Mouse (Mus musculus): ENCODE measurements around the gene Osbpl2. TPM values are rescaled to one million over a fixed set of nuclear protein-coding genes. Genes with fewer than 3 reads are reported as not detected.
A peak's percentile ranks its signal among the peaks of the same experiment; 100 is the strongest.

Osbpl2 gene
- 23.9 and 26.2 TPM in 2 replicates for polyA plus RNA-seq (2016; fragmentation: Nextera tagmentation; extraction: Ambion mirVana)

DNA sequence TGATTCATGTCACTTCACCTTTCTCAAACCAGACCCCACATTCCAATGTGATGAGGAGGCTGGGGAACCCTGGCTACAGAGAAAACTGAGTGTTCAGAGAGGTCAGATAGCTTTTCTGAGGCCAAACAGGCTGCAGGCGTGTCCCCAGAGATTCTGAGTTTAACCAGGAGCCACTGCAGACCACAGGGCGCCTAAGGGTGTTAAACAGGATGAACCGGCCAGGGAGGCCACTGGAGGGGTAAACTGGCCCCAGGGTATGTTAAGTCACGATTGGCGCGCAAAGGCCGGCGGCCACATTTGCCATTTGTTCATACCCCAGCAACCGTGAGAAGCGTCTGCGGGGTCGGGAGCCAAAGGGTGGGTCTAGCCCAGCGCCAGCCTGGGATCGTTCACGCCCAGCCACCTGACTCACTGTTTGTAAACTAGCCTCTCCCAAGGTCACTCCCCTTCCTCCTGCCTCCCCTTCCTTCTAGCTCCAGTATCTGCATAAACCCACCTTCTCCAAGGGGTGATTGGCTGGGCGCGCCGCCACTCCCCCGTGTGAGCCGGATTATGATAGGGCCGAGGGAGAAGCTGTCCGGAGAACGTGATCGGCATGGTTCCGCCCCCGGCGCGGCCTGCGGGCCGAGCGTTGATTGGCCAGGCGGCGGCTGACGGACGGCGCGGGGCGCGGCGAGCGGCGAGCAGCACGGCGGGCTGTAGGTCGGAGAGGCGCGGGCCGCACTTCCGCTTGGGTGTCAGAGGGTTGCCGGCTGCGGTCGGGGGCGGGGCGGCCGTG lies at the start of gene Osbpl2:
TSS of gene Osbpl2 (plus strand) at position 646 of the 778 bp plus-strand sequence.
- DNase-seq (ENCODE audit: extremely low spot score, low spot score) = peak; percentile 100
- Histone ChIP-seq H3K4me3 (peak within 1 kb of the TSS; percentile 83), H3K27ac (peak within 1 kb of the TSS; percentile 86), H3K27me3 (ENCODE audit: poor library complexity, severe bottlenecking) (no peaks in the 10 kb centered on the region), H3K9me3 (no peaks in the 10 kb centered on the region), H3K36me3 (replicated peaks) (peaks cover 7% of the 10 kb centered on the region), H3K4me1 (peaks cover 60% of the 10 kb centered on the region)
- WGBS = under 1% methylated on average over 55 of the region's 55 CpGs

DNA sequence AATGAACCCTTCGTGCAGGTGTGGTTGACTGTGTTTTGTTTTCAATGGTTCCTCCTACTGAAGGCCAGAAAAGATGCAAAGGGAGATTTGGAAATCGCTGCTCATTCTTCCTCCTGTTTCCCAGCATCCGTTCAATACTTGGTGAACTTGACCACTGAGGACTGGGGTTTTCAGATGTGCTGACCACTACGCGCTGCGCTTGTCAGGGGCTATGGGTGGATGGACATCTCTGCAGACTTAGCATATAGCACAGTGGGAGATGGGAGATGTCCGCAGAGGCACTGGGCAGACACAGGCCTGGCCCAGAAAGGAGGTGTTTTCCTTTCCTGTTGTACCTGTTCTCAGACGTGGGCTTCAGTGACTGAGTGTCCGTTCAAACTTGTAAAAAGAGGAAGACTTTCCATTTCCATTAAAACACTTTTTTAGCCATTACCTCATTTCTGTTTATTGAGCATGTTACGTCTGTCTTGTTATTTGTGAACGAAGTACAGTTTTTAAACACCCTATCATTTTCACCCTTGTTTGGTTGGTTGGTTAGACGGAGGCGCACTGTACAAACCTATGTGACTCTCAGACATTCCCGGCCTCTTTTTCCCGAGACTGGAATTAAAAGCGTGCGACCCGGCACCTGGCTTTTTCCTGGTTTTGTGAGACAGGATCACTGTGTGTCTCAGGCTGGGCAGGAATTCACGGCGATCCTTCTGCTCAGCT lies 49.2 kb upstream of the Osbpl2 start:
- Histone ChIP-seq H3K36me3 (replicated peaks) (peaks cover 45% of the 10 kb centered on the region), H3K4me1 (peaks cover 22% of the 10 kb centered on the region)
- 37% methylated on average over 20 of the region's 20 CpGs for WGBS

DNA sequence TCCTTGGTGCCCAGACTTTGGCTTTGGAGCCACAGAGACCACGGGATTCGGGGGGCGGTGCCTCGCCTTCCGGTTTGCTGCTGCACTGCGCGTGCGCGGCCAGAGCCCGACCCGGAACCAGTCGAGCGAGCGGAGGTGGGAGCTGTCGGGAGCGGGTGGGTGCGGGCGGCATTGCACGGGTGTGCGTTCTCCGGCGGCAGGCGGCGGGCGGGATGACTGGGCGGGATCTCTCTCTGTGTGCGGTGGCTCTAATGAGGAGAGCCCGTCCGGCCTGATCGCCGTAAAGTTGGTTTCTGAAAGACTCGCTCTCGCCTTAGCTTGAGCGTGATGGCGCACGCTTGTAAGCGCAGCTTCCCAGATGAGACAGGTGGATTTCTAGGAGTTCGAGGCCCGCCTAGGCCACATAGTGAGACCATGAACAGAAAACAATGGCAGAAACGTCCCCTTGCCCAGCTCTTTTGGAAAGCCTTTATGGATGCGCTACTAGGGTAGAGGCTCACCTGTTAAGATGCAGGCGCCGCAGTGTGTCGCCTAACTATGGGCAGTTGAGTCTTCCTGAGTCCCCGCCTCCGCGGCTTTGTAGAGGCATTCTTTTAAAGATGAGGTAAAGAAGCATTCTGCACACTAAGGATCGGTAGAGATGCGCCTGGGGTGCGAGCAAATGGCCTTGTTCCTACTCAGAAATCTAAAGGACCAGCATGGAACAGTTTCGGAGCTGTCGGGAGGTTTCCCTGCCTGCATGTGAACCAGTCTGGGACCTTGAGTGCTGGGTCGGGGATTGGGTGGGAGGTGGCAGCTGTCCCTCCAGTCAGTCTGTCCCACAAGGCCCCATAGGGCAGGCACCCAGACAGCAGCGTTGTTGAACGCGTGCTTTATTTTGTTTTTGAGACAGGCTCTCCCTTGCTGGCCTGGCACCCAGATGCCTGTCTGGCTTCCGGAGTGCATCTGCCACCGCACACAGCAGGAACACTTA lies 48.3 kb upstream of the Osbpl2 start, which contains the start of gene Mtg2:
TSS of gene Mtg2 (plus strand) at position 108 of the 973 bp plus-strand sequence.
- Histone ChIP-seq H3K36me3 (replicated peaks) (peaks cover 37% of the 10 kb centered on the region), H3K4me3 (peak within 1 kb of the TSS; percentile 81), H3K27ac (peak within 1 kb of the TSS; percentile 90), H3K4me1 (peaks cover 22% of the 10 kb centered on the region), H3K9me3 (no peaks in the 10 kb centered on the region), H3K27me3 (ENCODE audit: poor library complexity, severe bottlenecking) (no peaks in the 10 kb centered on the region)
- DNase-seq (ENCODE audit: extremely low spot score, low spot score) = peak; percentile 95
- WGBS = 5% methylated on average over 58 of the region's 58 CpGs

More for the DNA sequence above, 49.2 kb upstream of the Osbpl2 start:
- Histone ChIP-seq H3K9me3 (peaks cover 8% of the 10 kb centered on the region), H3K27me3 (ENCODE audit: poor library complexity, severe bottlenecking) (no peaks in the 10 kb centered on the region), H3K4me3 (peak overlapping the region; percentile 81), H3K27ac (peak overlapping the region; percentile 90)
- DNase-seq (ENCODE audit: extremely low spot score, low spot score) = no peak

DNA sequence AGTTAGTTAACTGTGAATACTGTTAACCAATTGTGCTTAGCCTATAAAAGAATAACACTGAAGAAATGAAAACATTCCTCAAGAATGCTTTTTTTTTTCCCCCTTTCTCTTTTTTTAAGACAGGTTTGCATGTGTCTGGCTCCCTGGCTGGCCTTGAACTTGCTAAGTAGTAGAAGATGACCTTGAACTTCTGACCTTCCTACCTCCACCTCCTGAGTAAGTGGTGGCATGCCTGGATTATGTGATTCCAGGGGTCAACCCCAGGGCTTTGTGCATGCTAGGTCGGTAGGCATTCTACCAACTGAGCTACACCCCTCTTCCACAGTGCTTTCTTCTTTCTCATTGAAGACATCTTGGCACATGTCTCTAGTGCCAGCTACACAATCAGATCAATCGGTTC lies 47.4 kb upstream of the Osbpl2 start:
- no peak for DNase-seq (ENCODE audit: extremely low spot score, low spot score)
- peaks cover 22% of the 10 kb centered on the region for H3K4me1 ChIP-seq
- WGBS = 89% methylated on average over 2 of the region's 2 CpGs
- no peaks in the 10 kb centered on the region for H3K9me3 ChIP-seq
- H3K27me3 ChIP-seq (ENCODE audit: poor library complexity, severe bottlenecking) = no peaks in the 10 kb centered on the region
- no peak overlapping the region for H3K4me3 ChIP-seq
- H3K36me3 ChIP-seq (replicated peaks) = peaks cover 34% of the 10 kb centered on the region
- H3K27ac ChIP-seq = no peak overlapping the region

DNA sequence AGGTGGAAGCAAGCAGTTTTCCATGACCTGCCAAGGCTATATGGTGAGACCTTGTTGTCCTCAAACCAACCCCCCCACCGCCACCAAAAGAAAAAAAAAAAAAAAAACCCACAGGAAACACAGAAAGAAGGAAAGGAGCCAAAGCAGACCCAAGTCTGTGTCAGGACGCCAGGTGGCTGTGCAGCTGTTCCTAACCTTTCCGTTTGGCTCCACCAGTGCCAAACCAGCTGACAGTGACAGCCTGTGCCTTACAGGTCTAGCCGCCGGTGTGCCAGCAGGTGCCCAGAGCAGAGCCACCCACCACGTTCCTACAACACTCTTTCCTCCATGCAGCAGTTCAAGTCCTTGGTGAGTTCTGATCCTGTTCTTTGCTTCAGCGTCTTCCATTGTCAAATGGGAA lies 46.2 kb upstream of the Osbpl2 start:
- no peak overlapping the region for H3K27ac ChIP-seq
- H3K27me3 ChIP-seq (ENCODE audit: poor library complexity, severe bottlenecking) = no peaks in the 10 kb centered on the region
- WGBS = 88% methylated on average over 7 of the region's 7 CpGs
- H3K36me3 ChIP-seq (replicated peaks) = peaks cover 35% of the 10 kb centered on the region
- no peaks in the 10 kb centered on the region for H3K9me3 ChIP-seq
- no peak overlapping the region for H3K4me3 ChIP-seq
- DNase-seq (ENCODE audit: extremely low spot score, low spot score) = no peak
- peaks cover 22% of the 10 kb centered on the region for H3K4me1 ChIP-seq

DNA sequence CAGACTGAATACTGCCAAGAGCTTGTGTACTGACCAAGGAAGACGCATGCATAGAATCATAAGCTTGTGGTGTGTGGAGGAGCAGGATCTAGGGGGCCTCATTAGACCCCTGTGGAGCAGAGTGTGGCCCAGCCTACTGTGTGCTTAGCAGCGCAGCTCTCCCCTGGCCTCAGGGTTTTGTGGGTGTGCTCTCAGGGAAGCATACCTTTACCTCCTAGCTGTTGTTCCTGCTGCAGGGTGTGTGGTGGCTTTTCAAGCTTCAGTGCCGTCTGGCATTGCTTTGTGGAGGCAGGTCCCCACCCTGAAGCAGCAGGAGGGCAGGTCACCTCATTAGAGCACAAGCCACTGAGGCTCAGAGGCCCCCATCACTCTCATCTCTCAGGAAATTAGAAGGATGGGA lies 41.5 kb upstream of the Osbpl2 start:
- H3K9me3 ChIP-seq = no peaks in the 10 kb centered on the region
- H3K27ac ChIP-seq = no peak overlapping the region
- H3K4me1 ChIP-seq = no peaks in the 10 kb centered on the region
- no peak overlapping the region for H3K4me3 ChIP-seq
- H3K36me3 ChIP-seq (replicated peaks) = peaks cover 50% of the 10 kb centered on the region
- no peaks in the 10 kb centered on the region for H3K27me3 ChIP-seq (ENCODE audit: poor library complexity, severe bottlenecking)
- no peak for DNase-seq (ENCODE audit: extremely low spot score, low spot score)
- WGBS = 68% methylated on average over 3 of the region's 3 CpGs

DNA sequence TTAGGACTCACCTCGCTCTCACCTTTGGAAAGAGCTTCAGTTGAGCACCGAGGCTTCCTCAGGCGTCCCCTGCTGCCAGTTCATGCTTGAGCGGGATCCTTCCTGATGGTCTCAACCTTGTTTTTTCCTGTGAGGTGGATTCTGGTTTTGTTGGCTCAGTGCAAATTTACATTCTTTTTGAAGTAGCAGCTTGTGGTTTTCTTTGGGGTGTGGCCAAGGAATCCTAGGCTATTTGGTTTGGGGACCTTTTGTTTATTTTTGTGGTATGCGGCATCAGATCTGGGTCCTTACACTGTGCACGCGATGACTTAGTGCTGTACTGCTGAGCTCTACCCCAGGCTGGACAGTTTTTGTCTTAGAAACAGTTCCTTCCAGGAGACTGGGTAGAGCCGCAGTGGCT lies 38.4 kb upstream of the Osbpl2 start:
- peaks cover 68% of the 10 kb centered on the region for H3K36me3 ChIP-seq (replicated peaks)
- no peaks in the 10 kb centered on the region for H3K9me3 ChIP-seq
- H3K4me3 ChIP-seq = no peak overlapping the region
- no peak for DNase-seq (ENCODE audit: extremely low spot score, low spot score)
- no peaks in the 10 kb centered on the region for H3K27me3 ChIP-seq (ENCODE audit: poor library complexity, severe bottlenecking)
- H3K27ac ChIP-seq = no peak overlapping the region
- peaks cover 11% of the 10 kb centered on the region for H3K4me1 ChIP-seq
- WGBS = 95% methylated on average over 8 of the region's 8 CpGs

DNA sequence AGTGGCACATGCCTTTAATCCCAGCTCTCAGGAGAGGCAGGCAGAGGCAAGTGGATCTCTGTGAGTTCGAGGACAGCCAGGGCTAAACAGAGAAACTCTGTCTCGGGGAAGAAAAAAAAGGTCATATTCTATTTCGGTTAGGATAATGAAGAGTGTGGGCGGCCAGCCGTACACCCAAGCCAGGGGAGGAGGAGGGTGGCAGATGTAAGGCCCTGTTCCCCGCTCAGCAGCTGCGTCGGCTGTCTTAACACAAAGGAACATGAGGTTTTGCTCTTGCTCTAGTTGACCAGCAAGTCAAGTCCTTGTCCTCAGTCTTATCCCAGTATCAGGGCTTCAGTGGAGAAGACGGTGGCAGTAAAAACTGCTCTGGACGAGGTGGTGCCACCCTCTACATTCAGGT lies 36.0 kb upstream of the Osbpl2 start:
- no peaks in the 10 kb centered on the region for H3K27me3 ChIP-seq (ENCODE audit: poor library complexity, severe bottlenecking)
- H3K4me3 ChIP-seq = no peak overlapping the region
- peaks cover 16% of the 10 kb centered on the region for H3K4me1 ChIP-seq
- no peak for DNase-seq (ENCODE audit: extremely low spot score, low spot score)
- WGBS = 92% methylated on average over 10 of the region's 10 CpGs
- peaks cover 74% of the 10 kb centered on the region for H3K36me3 ChIP-seq (replicated peaks)
- no peak overlapping the region for H3K27ac ChIP-seq
- H3K9me3 ChIP-seq = no peaks in the 10 kb centered on the region

DNA sequence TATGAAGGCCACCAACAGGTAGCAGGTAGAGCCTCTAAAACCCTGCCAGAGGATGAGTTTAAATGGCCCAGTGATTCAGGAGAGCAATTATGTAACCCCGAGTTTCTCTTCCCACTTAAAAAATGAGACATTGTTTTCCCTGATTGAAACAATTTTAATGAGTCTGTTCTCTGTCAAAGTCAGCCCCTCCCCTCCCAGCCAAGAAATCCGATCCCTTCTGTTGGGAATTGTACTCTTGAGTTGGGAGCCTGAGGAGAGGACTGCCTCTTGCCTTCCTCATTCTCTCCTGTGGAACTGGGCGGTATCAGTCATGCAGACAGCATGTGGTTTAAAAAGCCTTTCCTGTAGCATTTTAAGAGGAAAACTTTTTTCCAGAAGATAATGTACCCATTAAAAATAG lies 34.5 kb upstream of the Osbpl2 start:
- 53% methylated on average over 3 of the region's 3 CpGs for WGBS
- H3K9me3 ChIP-seq = no peaks in the 10 kb centered on the region
- no peak overlapping the region for H3K4me3 ChIP-seq
- H3K4me1 ChIP-seq = peaks cover 22% of the 10 kb centered on the region
- peaks cover 59% of the 10 kb centered on the region for H3K36me3 ChIP-seq (replicated peaks)
- no peaks in the 10 kb centered on the region for H3K27me3 ChIP-seq (ENCODE audit: poor library complexity, severe bottlenecking)
- DNase-seq (ENCODE audit: extremely low spot score, low spot score) = no peak
- no peak overlapping the region for H3K27ac ChIP-seq

DNA sequence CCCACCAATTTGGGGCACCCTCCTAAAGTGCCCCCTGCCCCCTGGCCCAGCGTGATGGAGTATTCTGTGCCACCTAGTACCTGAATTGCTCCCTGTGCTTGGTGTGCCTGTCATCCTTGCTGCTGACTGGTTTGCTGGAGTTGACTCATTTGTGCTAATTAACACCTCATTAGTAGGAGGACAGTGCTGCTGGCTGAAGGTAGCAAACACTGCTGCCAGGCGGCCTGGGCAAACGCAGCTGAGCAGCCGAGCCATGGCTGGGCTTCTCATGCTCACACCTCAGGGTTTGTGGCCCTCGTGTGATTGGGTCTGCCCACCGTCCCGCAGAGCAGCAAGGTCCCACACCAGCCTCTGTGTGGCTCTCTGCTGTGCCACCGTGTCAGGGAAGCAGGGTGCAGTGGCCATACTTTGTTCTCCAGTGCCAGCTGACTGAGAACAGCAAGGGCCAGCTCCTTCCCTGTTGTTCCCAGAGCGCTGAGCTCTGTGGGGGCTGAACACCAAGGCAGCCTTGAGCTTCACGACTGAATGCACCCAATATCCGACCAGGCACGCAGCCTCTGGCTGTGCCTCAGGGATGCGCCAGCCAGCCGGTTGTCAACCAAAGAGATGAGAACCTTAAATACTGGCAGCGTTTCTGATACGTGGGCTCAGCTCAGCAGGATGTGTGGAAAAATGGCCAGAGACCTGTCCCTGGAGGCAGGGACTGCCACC lies 33.0 kb upstream of the Osbpl2 start:
- Histone ChIP-seq H3K9me3 (no peaks in the 10 kb centered on the region), H3K4me1 (peaks cover 22% of the 10 kb centered on the region), H3K27me3 (ENCODE audit: poor library complexity, severe bottlenecking) (no peaks in the 10 kb centered on the region), H3K4me3 (no peak overlapping the region), H3K36me3 (replicated peaks) (peaks cover 53% of the 10 kb centered on the region), H3K27ac (no peak overlapping the region)
- WGBS = 84% methylated on average over 16 of the region's 16 CpGs
- DNase-seq (ENCODE audit: extremely low spot score, low spot score) = no peak

DNA sequence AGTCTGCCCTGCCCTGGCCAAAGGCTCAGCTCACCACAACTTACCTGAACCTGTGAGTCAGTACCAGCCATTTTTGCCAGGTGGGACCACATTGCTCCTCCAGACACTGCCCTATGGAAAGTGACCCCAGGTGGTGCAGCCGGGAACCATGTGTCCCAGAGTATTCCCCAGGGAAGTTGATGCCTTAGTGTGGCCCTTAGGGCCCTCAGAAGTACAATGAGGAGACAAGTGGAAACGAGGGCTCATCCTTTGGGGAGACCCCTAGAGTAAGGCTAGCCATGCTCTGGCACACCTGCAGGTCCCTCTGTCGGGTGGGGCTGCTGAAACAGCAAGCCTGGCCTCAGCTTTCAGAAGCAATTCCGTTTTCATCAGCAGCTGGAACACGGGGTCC lies 32.5 kb upstream of the Osbpl2 start:
- no peak for DNase-seq (ENCODE audit: extremely low spot score, low spot score)
- H3K27me3 ChIP-seq (ENCODE audit: poor library complexity, severe bottlenecking) = no peaks in the 10 kb centered on the region
- peaks cover 51% of the 10 kb centered on the region for H3K36me3 ChIP-seq (replicated peaks)
- H3K4me3 ChIP-seq = no peak overlapping the region
- H3K9me3 ChIP-seq = no peaks in the 10 kb centered on the region
- H3K4me1 ChIP-seq = peaks cover 22% of the 10 kb centered on the region
- no peak overlapping the region for H3K27ac ChIP-seq
- 86% methylated on average over 5 of the region's 5 CpGs for WGBS

DNA sequence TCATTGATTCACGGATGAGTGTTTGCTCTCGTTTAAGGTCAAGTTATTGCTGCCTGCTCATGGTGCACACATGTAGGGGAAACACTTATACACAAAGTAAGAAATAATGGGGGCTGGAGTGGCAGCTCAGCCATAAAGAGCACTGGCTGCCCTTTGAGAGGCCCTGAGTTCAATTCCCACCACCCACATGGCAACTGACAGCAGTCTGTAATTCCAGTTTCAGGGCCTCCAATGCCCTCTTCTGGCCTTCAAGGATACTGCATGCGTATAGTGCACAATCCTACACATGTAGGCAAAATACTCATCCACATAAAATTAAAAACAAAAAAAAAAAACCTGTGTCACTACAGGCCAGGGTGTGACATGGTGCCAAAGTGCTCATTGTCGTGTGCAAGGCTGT lies 31.6 kb upstream of the Osbpl2 start:
- H3K36me3 ChIP-seq (replicated peaks) = peaks cover 43% of the 10 kb centered on the region
- H3K27me3 ChIP-seq (ENCODE audit: poor library complexity, severe bottlenecking) = no peaks in the 10 kb centered on the region
- H3K27ac ChIP-seq = no peak overlapping the region
- H3K9me3 ChIP-seq = no peaks in the 10 kb centered on the region
- no peak for DNase-seq (ENCODE audit: extremely low spot score, low spot score)
- WGBS = 89% methylated on average over 4 of the region's 4 CpGs
- H3K4me1 ChIP-seq = peaks cover 22% of the 10 kb centered on the region
- H3K4me3 ChIP-seq = no peak overlapping the region
